Comparison of ENCODE assay signal across 9 mouse cellular contexts in genomic region chr11:118317129-118317528, GRCm38 (mm10). TPM values are rescaled to one million over a fixed set of nuclear protein-coding genes. Genes with fewer than 3 reads are reported as not detected.
DNase-seq lines count a peak whose midpoint lies in the region; ATAC-seq and TF ChIP-seq lines count a peak whose summit lies in the region.
"Had no signal": no experiment of that assay in that cellular context is flagged by ENCODE, and none has a peak within 500 bp of the region (broad histone marks: within the 10 kb centered on the region; RNA-seq: fewer than 3 reads in every experiment).

No protein-coding gene starts in this region.

- 24% methylated on average over 7 of the region's 7 CpGs for WGBS in forebrain, embryonic 14.5 days
- WGBS in kidney, adult 2 months, result 11% methylated on average over 7 of the region's 7 CpGs

- H3K36me3 ChIP-seq in forebrain, embryonic 14.5 days (ENCODE audit: control insufficient read depth, insufficient read depth, low read length), result peaks cover 37% of the 10 kb centered on the region
- H3K36me3 ChIP-seq in kidney, adult 2 months (ENCODE audit: control insufficient read depth, insufficient read depth, low read length), result no peaks in the 10 kb centered on the region

- no peaks in the 10 kb centered on the region for H3K4me1 ChIP-seq in forebrain, embryonic 14.5 days (ENCODE audit: control insufficient read depth, insufficient read depth, low read length)
- no peaks in the 10 kb centered on the region for H3K4me1 ChIP-seq in kidney, adult 2 months (ENCODE audit: control insufficient read depth, insufficient read depth, low read length)

- peak; percentile 59 for DNase-seq in gastrocnemius, adult 18-20 months (ENCODE audit: low spot score)
- no peak for DNase-seq in gastrocnemius, postnatal 4 days (ENCODE audit: low spot score in 2 of 2)
- peak; percentile 74 for DNase-seq in ES-CJ7 (ENCODE audit: low read depth, low spot score)
- DNase-seq in c-Kit-positive CD71-positive TER-119-positive erythroid progenitor cells, embryonic 14.5 days (ENCODE audit: low spot score), result peak; percentile 49
- DNase-seq in forebrain, embryonic 14.5 days (ENCODE audit: low spot score), result peak; percentile 87
- peak; percentile 54 for DNase-seq in kidney, adult 2 months
- peak; percentile 49 to 60 for DNase-seq in lung, adult 18-20 months
- peak; percentile 72 for DNase-seq in retina, postnatal 7 days (ENCODE audit: low read depth, low spot score)

- H3K4me3 ChIP-seq in forebrain, embryonic 14.5 days (ENCODE audit: low read depth, low read length), result no peak overlapping the region
- H3K4me3 ChIP-seq in kidney, adult 2 months (ENCODE audit: insufficient read depth, low read depth, low read length), result no peak overlapping the region

- ATAC-seq in forebrain, embryonic 14.5 days, result no peak

- H3K27ac ChIP-seq in forebrain, embryonic 14.5 days (ENCODE audit: low read depth, low read length), result no peak overlapping the region
- no peak overlapping the region for H3K27ac ChIP-seq in kidney, adult 2 months (ENCODE audit: insufficient read depth, low read depth, low read length)
- H3K27ac ChIP-seq: macrophage had no signal

- H3K27me3 ChIP-seq in forebrain, embryonic 14.5 days (replicated peaks; ENCODE audit: control insufficient read depth, insufficient read depth, low read length), result no peaks in the 10 kb centered on the region
- H3K27me3 ChIP-seq in kidney, adult 2 months (replicated peaks; ENCODE audit: control insufficient read depth, insufficient read depth, low read length), result no peaks in the 10 kb centered on the region

- no peaks in the 10 kb centered on the region for H3K9me3 ChIP-seq in forebrain, embryonic 14.5 days (replicated peaks; ENCODE audit: control insufficient read depth, low read length)

- TF ChIP-seq CTCF in kidney, adult 2 months (conservative IDR thresholded peaks at IDR 0.05; ENCODE audit: insufficient read depth, insufficient read length, low read depth, low read length), result peak; percentile 91

- no peak for TF ChIP-seq POLR2A in kidney, adult 2 months (IDR thresholded peaks at IDR 0.05; ENCODE audit: low read depth, low read length)

- no peak overlapping the region for H3K4me2 ChIP-seq in forebrain, embryonic 14.5 days (ENCODE audit: low read length)

- no peak overlapping the region for H3K9ac ChIP-seq in forebrain, embryonic 14.5 days (ENCODE audit: low read length)

RNA-seq across cellular contexts. Expression of gene Cep295nl, which starts 25.2 kb away (rescaled TPM):
- total RNA-seq in gastrocnemius, adult 18-20 months (2021), result under 1 TPM; 0.52 to 0.73 TPM
- total RNA-seq in gastrocnemius, postnatal 4 days (2021), result 1 to 10 TPM; 3.2 to 4.3 TPM
- 0.11 TPM in 2 replicates for polyA plus RNA-seq in forebrain, embryonic 14.5 days (2014; fragmentation: Nextera tagmentation; extraction: Ambion mirVana)
- 0.06 and 0.07 TPM in 2 replicates for polyA plus RNA-seq in kidney, adult 2 months (2012; rRNA removed)

RNA-seq across cellular contexts. Expression of gene Usp36, which starts 27.1 kb away (rescaled TPM):
- total RNA-seq in gastrocnemius, adult 18-20 months (2021), result 10 to 100 TPM; 12.9 to 14.1 TPM
- total RNA-seq in gastrocnemius, postnatal 4 days (2021), result 10 to 100 TPM; 14.8 to 16.6 TPM
- polyA plus RNA-seq in forebrain, embryonic 14.5 days (2014; fragmentation: Nextera tagmentation; extraction: Ambion mirVana), result 7.1 and 8.7 TPM in 2 replicates
- polyA plus RNA-seq in kidney, adult 2 months (2012; rRNA removed), result 11.2 and 12.3 TPM in 2 replicates

RNA-seq across cellular contexts. Expression of gene Timp2, which starts 38.4 kb away (rescaled TPM):
- total RNA-seq in gastrocnemius, adult 18-20 months (2021), result 10 to 100 TPM; 65.4 to 89.1 TPM
- 100 to 1,000 TPM; 211 to 244 TPM for total RNA-seq in gastrocnemius, postnatal 4 days (2021)
- 62.9 and 71.7 TPM in 2 replicates for polyA plus RNA-seq in forebrain, embryonic 14.5 days (2014; fragmentation: Nextera tagmentation; extraction: Ambion mirVana)
- 78.7 and 83.3 TPM in 2 replicates for polyA plus RNA-seq in kidney, adult 2 months (2012; rRNA removed)

Comparison
In these comparisons a context has a peak if more than half of its experiments do, and no peak if none do; other contexts are left out.
1. DNase-seq: peak in gastrocnemius, adult 18-20 months (single experiment), ES-CJ7 (single experiment), c-Kit-positive CD71-positive TER-119-positive erythroid progenitor cells, embryonic 14.5 days (single experiment), forebrain, embryonic 14.5 days (single experiment), kidney, adult 2 months (single experiment), lung, adult 18-20 months (2 of 2) and retina, postnatal 7 days (single experiment); none in gastrocnemius, postnatal 4 days (0 of 2).